Mouse (Mus musculus) layer of hippocampus, postnatal 25 days (tissue): ENCODE measurements around the gene Zfp593. TPM values are rescaled to one million over a fixed set of nuclear protein-coding genes. Genes with fewer than 3 reads are reported as not detected.

ENCODE experiments used
- DNase-seq, 2 experiments: peaks; one replicate each; pipeline ENCODE4 v3.0.0; 2022; ENCODE audit warnings: mixed read lengths in 2 of 2, low spot score in 1 of 2; ENCODE audit errors: extremely low spot score in 1 of 2
- total RNA-seq, 2 experiments: library from RNA; stranded (reverse); gene quantifications; 2 replicates each; pipeline ENCODE4 v1.2.3; 2021

Zfp593 gene
- total RNA-seq, 2 experiments from 2014 or later = 9.9 to 10.3 TPM

GRCm38 (mm10) chr4:134237582-134238278, 7.7 kb downstream of the Zfp593 start:
- DNase-seq = no peak

GRCm38 (mm10) chr4:134234876-134235275, 10.5 kb downstream of the Zfp593 start:
- no peak for DNase-seq

- no peak for DNase-seq
Observed at GRCm38 (mm10) chr4:134230431-134230830, 15.0 kb downstream of the Zfp593 start.

- no peak for DNase-seq
Observed at GRCm38 (mm10) chr4:134227194-134227593, 18.2 kb downstream of the Zfp593 start, which contains the start of gene Catsper4. Gene Catsper4 (minus strand): TSS chr4:134227383.

GRCm38 (mm10) chr4:134222793-134223600, 22.4 kb downstream of the Zfp593 start:
- no peak for DNase-seq

- no peak for DNase-seq
Observed at GRCm38 (mm10) chr4:134206488-134207053, 38.8 kb downstream of the Zfp593 start.

- DNase-seq = no peak
Observed at GRCm38 (mm10) chr4:134203340-134203896, 42.0 kb downstream of the Zfp593 start.

- no peak for DNase-seq
Observed at GRCm38 (mm10) chr4:134202904-134203303, 42.5 kb downstream of the Zfp593 start, which contains the start of gene Gm7534. Gene Gm7534 (minus strand): TSS chr4:134203004.

GRCm38 (mm10) chr4:134199371-134199770, 46.0 kb downstream of the Zfp593 start:
- DNase-seq = no peak

Other genes with a start within 250 kb of the Zfp593 start
- gene Dhdds, start 244.7 kb downstream of the Zfp593 start, total RNA-seq = 10 to 100 TPM; 62.2 to 62.6 TPM
- gene Lin28a, start 226.8 kb downstream of the Zfp593 start, total RNA-seq = not detected
- not detected for gene Zfp683, start 191.8 kb downstream of the Zfp593 start, total RNA-seq
- gene Crybg2, start 184.8 kb downstream of the Zfp593 start, total RNA-seq = 1 to 10 TPM; 1.2 to 1.6 TPM
- 1 to 10 TPM; 1.6 TPM for gene Cd52, start 150.5 kb downstream of the Zfp593 start, total RNA-seq
- 10 to 100 TPM; 24.0 to 32.1 TPM for gene Ubxn11, start 143.0 kb downstream of the Zfp593 start, total RNA-seq
- 100 to 1,000 TPM; 281 to 297 TPM for gene Sh3bgrl3, start 116.8 kb downstream of the Zfp593 start, total RNA-seq
- gene Cep85, start 58.5 kb downstream of the Zfp593 start, total RNA-seq = 10 to 100 TPM; 11.9 to 13.9 TPM
- gene Gm7534, start 42.6 kb downstream of the Zfp593 start, total RNA-seq = not detected
- gene Catsper4, start 18.2 kb downstream of the Zfp593 start, total RNA-seq = not detected
- gene Cnksr1, start 7.2 kb downstream of the Zfp593 start, total RNA-seq = under 1 TPM; 0.57 to 0.70 TPM
- gene E130218I03Rik, start 1.9 kb downstream of the Zfp593 start, total RNA-seq = not detected
- gene Gm30191, start 1.3 kb upstream of the Zfp593 start, total RNA-seq = not detected
- gene Grrp1, start 8.5 kb upstream of the Zfp593 start, total RNA-seq = 1 to 10 TPM; 3.0 to 3.9 TPM
- gene Pdik1l, start 42.3 kb upstream of the Zfp593 start, total RNA-seq = 10 to 100 TPM; 15.2 to 16.7 TPM
- not detected for gene Trim63, start 69.5 kb upstream of the Zfp593 start, total RNA-seq
- gene Slc30a2, start 97.6 kb upstream of the Zfp593 start, total RNA-seq = under 1 TPM in 1 of 2 experiments, not detected in 1; 0.12 TPM
- 10 to 100 TPM; 46.8 TPM for gene Extl1, start 138.3 kb upstream of the Zfp593 start, total RNA-seq
- gene Pafah2, start 150.7 kb upstream of the Zfp593 start, total RNA-seq = 1 to 10 TPM; 5.0 to 7.6 TPM
- 100 to 1,000 TPM; 338 to 387 TPM for gene Stmn1, start 222.7 kb upstream of the Zfp593 start, total RNA-seq